Mouse (Mus musculus): Measurements from ENCODE around the gene Brip1.

The Brip1 gene

DNA sequence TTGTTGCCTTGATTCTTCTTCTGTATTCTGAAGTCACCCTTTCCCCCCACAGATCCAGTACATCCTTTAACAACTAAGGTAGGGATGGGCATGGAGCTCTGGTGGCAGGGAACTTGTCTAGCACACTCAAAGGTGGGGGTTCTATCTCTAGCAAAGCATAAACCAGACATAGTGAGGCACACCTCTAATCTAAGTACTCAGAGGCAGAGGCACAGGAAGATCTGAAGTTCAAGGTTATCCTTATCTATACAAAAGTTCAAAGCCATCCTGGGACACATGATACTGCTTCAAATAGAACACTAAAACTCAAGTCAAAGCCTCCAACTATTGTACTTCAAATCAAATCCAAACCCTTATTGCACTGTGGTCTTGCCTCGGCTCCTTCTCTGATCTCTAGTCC, 85.0 kb downstream of the Brip1 start:
- no peak for DNase-seq (ENCODE audit: extremely low spot score, low spot score)

DNA sequence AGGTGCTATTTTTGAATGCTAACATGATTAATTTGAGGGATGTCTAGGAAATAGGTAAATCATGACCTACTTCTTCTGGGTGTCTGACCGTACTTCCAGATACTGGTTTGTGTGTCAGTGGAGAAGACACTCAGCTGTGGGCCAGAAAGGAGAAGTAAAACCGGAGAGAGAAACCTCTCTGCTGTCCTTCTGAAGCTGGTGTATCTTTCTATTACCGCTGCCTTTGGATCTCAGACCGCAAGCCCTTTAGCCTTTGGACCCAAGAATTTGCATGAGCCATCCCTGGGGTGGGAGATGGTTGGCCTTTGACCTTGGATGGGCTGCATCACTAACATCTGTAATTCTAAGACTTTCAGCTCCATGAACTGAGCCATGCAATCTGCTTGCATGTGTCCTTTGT, 93.7 kb downstream of the Brip1 start:
- no peak for DNase-seq (ENCODE audit: extremely low spot score, low spot score)

DNA sequence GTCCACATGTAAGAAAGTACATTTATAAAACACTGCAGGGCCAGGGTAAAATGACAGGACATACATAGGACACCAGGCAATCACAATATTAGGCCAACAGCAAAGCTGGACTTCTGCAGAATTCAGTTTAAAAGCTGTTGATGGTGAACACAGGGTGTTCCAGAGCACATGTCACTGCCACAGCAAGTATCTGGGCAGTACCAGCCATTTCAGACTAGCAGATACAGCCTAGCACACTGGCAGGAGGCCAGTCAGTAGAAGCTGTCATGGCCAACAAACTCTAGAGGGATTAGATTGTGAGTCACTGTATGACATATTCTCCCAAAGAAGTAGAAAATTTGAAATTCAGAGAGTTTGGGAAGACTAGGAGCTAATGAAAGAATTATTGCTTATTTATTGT, 94.4 kb downstream of the Brip1 start:
- DNase-seq (ENCODE audit: extremely low spot score, low spot score): no peak

DNA sequence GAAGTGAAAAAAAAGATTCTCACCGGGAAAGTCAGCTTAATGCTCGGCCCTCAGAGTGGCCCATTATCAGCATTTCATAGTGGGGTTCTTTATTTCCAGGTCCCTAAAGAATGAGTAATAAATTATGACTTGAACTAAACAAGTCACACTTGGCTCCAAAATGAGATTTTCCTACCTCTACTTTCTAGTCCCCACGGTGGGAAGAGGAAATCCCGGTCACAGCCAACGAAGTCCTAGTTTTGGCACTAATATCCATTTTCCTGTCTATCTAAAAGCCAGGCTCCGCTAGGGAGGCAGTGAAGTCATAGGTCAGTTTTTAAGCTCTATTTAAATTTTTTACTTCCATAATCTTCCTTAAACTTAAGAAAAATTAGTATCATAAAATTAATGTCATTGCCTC, 99.8 kb downstream of the Brip1 start:
- DNase-seq (ENCODE audit: extremely low spot score, low spot score): no peak

DNA sequence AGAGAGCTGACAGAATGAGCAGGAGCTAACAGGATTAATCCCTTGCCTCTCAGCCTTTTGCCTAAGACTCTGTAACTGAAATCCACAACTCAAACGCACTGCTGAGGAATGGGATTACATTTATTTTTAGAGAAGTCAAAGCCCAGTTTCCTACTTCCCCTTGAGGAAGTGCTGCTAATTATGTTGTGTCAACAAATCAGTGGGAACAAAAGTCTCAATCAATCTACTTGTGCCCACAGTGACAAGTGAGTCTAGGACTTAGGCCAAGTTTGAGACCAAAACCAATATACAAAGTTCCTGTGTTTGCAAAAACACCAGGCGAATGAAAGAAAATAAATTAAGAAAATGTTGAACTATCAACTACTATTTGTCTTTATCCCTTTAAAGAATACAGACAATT, 101.7 kb downstream of the Brip1 start:
- DNase-seq (ENCODE audit: extremely low spot score, low spot score): no peak

DNA sequence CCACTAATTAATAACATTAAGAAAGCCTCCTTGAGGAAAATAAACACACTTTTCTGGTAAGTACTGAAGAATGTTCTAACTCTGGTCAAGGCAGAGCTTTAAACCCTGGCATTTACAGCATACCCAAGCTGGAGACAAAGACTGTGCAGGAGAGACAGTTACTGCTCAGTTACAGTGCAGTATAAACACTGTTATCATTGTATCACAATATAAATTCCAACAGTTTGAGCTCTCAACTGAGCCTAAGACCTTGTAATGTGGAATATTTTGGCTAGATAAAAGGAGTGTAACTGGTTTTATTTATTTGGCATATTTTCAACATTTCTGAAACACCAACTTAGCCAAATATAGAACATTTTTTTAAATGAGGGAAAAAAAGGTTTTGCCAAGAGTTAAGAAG, 112.2 kb downstream of the Brip1 start:
- no peak for DNase-seq (ENCODE audit: extremely low spot score, low spot score)

DNA sequence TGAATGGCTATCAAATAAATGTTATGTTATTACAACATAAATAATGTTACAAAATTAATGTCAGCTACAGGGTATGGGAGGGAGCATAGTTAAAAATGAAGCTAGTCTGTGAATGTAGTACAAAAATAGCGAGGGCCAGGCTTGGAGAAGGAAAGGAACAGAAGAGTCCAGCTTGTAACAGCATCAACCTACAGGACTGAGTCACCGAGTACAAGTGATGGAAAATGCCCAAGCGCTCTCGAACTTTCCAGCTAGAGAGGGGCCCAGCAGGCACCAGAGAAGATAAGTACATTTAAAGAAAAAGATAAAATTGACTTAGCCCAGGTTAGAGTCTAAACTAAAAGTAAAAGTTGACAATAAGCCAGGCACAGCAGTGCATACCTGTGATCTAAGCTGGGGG, 116.5 kb downstream of the Brip1 start:
- no peak for DNase-seq (ENCODE audit: extremely low spot score, low spot score)

DNA sequence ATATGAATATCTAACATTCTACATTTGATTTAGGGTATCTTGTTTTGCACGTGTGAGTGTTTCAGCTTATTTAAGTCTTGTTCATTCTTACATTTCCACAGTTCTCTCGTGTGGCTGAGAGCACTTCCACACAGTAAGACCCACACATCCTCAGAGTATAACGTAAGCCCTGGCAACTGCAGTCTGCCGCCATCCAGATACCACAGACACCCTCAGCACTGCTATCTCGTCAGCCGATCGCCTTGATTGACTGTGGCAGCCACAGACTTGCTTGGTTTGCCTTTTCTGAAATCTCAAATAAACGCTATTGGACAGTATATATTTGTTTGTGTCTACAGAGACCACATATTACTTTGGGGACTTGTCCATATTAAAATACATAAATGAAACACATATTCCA, 123.0 kb downstream of the Brip1 start:
- DNase-seq (ENCODE audit: extremely low spot score, low spot score): no peak

DNA sequence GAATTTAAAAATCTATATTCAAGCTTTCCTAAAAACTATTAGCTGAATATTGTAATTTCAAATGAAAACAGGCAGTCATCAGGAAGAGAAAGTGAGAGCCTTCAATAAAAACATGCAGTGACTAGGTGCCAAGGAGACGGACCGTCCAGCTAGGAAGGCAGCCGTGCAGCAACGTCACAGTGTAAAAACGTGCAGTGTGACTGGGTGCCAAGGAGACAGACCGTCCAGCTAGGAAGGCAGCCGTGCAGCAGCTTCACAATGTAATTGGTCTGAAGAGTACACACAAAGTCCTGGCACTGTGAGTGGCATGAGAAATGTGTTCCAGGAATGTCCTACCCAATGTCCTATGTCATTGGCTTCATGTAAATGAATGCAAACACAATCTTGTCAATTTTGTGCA, 124.0 kb downstream of the Brip1 start:
- DNase-seq (ENCODE audit: extremely low spot score, low spot score): no peak

DNA sequence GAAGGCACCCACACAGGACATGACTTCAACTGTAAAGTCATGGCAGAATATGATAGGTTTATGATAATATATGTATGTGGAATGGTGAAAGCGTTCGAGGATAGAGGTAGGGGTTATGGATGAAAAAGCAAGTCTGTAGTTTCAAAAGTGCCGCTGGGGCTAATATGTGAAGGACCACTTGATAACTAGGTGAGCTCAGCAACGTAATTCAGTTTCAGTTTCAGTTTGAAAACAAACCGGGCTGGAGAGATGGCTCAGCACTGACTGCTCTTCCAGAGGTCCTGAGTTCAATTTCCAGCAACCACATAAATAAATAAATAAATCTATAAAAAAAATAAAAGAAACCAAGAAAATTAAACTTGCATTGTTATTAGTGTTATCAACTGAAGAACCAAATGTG, 124.6 kb downstream of the Brip1 start:
- DNase-seq (ENCODE audit: extremely low spot score, low spot score): no peak

DNA sequence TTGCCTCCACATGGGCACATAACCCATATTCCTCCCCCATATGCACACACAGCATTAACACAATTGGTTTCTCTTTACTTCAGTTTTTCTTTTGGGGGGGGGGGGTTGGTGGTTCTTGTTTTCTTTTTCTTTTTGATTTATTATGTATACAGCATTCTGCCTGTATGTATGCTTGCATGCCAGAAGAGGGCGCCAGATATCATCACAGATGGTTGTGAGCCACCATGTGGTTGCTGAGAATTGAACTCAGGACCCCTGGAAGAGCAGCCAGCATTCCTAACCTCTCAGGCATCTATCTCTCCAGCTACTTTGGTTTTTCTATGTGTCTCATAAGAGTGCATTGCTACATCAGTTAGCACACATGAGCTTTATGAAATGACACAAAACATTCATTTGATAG, 125.6 kb downstream of the Brip1 start:
- DNase-seq (ENCODE audit: extremely low spot score, low spot score): no peak

DNA sequence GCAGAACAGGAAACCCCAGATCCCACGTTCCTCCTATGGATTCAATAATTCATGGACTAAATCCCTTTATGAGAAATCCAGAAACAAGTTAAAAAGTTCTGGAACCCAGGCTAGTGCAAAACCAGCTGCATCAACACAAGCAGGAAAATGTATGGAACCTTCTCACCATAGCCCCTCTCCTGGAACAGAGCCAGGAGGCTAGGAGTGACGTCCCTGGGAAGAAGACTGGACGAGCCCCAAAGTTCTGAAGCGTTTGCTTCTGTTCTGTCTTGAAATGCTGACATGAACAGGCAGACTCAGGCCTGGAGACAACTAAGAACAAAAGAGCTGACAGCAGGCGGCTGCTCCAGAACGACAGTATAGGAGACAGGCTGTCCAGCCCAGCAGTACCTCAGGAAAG, 132.3 kb downstream of the Brip1 start:
- DNase-seq (ENCODE audit: extremely low spot score, low spot score): no peak

DNA sequence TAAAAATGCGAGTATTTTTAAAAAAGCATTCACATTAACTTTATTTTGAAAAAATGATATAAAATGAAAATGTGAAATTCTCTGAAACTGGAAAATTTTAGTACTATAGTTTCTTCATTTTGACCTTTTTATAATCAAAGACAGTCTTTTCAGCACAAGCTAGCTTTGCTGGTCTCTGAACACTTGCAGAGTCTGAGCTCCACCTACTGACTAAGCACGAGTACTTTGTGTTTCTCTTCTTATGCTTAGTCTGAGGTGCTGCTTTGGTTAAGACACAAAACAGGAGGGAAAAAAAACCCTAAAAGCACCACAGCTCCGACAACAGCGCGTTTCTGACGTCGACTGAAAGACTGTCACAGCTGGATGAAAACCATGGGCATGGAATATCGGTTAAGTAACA, 133.8 kb downstream of the Brip1 start:
- no peak for DNase-seq (ENCODE audit: extremely low spot score, low spot score)

DNA sequence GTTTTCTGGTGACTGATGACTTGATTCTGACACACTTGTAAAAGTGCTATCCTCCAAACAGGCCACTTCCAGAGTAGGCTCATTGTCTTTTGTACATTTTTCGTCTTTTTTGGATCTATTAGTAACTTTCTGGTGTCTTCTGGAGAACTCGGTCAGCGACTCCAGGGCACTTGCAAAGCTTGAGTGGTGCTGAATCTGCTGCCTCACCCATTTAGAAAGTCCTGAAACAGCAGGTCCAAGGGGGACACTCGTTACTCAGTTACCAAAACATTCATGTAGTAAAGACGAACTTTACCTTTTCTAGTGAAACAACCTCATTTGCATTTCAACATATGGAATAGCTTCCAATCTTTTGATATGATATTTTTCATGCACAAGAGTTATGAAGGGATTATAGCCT, 136.1 kb downstream of the Brip1 start:
- DNase-seq (ENCODE audit: extremely low spot score, low spot score): no peak

DNA sequence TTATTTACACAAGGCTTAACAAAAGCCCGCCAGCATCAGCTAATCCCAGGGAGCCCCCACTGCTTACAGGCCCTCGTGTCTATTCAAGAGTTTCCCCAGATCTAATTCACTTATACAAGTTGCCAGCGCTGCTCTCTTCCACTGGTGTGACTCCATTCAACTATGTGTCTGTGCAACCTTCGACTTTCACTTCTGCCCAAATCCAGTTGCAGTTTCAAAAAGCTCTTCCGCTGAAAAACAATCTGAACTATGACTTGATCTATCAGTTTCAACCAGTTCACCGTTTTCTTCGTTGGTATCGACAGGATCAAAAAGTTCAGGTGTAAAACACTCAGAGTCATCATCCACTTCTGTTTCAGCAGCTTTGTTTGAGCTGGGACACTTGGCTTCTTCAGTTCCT, 139.8 kb downstream of the Brip1 start:
- DNase-seq (ENCODE audit: extremely low spot score, low spot score): no peak

DNA sequence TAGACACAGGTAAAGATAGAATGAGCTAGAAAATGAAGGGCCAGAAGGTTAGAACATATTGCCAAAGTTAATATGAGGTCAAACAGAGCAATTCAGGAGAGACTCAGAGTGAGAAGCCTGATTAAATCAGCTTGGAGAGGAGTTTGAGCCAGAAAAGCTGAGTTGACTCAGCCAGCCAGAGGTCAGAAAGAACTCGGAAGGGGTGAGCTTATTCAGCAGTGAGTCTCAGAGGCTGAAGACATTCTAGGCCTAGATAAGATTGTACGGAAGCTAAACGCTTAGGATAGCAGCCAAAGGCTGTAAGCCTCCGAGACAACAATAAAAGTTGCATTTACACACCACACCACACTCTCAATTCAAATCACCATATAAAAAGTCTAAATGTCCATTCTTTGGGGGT, 141.9 kb downstream of the Brip1 start:
- no peak for DNase-seq (ENCODE audit: extremely low spot score, low spot score)

DNA sequence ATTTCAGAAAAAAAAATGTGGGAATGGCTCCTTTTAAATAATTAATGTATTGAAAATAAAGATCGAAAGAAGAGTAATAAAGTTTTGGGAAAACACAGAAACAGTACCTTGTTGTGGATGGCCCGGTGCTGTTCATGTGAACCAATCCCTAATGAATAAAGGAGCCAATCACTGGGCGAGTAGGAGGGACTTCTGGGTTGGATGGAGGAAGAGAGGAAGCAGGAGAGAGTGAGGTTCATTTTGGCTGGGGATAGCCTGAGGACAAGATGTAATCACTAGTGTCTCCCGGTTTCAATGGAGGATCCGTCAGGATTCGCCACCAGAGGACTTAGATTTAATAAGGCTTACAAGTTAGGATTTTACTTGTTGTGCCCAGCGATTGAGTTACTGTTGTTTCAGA, 145.2 kb downstream of the Brip1 start:
- DNase-seq (ENCODE audit: extremely low spot score, low spot score): no peak

DNA sequence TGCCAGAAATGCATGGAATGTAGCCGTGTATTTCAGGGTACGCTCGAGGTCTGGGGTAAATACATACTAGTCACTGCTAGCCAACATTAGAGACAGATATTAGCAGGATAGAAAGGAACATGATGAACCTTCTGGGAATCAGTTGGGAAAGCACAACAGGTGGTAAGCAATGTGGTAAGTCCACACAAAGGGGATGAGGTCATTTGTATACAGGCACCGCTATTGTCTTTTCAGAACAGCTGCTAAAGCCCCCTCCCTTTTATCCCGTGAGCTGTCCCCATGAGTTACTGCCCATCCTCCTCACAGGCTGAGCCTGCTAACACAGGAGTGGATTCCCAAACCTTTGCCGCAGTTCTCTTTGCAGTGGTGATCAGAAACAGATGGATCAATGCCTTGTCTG, 149.6 kb downstream of the Brip1 start:
- peak; percentile 61 for DNase-seq (ENCODE audit: extremely low spot score, low spot score)

DNA sequence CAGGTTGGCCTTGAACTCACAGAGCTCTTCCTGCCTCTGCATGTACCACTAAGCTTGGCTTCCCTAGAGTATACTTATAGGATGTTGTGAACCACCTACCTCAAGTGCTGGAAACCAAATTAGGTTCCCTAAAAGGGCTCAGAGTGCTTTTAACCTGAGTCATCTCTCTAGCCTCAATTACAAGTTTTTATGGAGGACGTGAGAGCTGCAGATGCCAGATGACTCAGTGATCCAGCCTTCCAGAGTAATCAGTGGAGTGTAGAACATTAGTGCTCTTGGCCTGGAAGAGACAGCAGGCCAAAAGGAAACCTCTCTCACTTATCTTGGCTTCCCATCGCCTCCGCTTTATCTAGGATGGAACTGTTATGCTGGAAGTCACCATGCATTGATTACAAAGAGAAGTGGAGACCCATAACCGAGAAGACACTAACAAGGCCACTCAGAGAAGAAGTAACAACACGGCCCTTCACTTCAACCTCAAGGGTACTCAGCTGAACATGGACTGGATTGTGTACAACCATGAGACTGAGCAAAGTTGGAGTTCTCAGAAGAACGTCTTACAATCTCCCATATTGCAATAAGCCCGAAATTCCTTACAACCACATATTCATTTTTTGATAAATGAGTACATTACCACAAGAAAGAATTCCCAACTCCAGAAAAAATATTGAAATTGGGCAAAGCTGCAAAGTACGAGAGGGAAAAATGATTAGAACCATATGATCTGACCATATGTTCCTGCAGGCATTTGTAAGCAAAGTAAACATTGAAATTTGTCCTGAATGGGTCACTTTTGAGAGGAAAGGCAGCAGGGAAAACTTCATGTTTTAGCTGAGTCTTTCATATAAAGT, 150.3 kb downstream of the Brip1 start:
- no peak for DNase-seq (ENCODE audit: extremely low spot score, low spot score)

DNA sequence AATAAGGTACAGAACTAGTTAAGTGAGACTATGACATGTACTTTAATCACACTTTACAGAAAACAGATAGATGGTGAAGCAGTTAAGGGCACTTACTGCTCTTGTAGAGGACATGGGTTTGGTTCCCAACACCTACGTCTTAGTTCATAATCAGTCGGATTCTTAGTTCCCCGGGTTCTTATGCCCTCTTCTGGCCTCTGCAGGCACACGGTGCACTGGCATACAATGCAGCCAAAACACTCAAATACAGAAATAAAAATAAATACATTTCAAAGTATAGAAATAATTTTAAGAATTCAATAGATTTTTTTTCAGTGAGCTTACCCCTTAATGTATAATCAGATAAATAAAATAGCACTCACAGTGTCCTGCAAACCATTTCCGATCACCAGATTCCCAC, 161.0 kb downstream of the Brip1 start:
- no peak for DNase-seq (ENCODE audit: extremely low spot score, low spot score)

DNA sequence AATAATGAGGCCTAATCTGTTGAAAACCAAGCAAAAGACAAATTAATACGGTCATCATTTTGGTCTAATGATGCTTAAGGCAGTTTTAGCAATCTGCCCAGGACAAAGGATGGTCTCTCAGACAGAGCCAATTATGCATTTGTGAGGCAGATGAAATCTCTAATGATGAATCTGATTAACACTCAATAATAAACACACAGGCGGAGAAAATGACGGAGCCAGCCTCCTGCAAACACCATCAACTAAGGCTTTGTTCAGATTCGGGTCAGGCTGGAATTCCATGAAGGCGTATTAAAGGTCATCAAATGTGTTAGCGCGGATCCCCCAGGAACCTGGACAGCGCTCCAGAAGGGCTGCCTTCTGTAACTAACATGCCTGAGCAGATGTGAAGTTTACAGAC, 161.6 kb downstream of the Brip1 start:
- no peak for DNase-seq (ENCODE audit: extremely low spot score, low spot score)

DNA sequence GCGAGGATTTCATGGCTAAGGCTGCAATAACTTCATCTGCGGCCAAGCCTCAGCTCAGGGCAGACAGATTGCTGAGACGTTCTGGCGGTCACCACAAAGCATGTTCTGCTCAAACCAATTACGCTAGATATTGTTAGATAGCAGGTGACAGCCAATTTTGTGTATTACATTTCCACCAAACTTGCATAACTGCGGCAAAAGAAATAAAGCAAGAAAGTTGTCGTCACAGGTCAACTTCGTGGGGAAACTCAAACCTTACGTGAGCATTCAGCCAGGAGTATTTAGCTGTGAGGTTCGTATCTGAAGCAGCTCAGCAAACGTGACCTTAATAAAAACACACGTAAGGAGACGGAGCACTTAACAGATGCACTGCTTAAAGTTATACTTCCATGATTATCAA, 162.3 kb downstream of the Brip1 start:
- DNase-seq (ENCODE audit: extremely low spot score, low spot score): no peak

DNA sequence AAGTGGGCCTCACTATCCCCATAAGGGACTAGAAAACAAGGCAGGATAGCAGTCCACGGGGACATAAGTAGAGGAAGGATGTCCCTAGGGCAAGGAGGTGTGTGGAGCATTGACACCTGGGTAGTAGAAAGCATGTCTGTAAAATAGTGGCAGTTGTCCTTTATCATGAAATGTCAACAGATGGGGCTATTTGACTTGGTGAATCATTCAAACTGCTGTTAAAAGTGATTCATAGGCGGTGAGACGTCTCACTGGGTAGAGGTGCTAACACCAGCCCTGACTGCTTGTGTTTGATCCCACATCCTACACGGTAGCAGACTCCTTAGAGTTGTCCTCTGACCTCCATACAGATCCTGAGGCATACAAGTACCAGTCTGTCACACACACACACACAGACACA, 168.1 kb downstream of the Brip1 start:
- DNase-seq (ENCODE audit: extremely low spot score, low spot score): no peak

DNA sequence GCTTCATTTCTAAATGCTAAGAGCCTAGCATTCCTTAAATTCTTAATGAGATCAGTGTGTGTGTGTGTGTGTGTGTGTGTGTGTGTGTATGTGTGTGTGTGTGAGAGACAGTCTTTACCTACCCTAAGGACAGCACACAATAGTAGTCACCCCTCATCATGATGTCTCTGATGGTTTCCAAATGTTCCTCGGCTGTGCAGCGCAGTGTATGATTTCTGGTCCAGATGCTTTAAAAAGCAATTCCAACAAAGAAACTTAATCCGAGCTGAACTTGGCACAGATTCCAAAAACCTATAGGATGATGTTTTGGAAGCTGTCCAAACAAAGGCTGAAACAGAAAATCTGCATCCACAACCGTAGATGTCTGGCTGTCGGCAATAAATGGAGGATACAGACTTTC, 173.0 kb downstream of the Brip1 start:
- DNase-seq (ENCODE audit: extremely low spot score, low spot score): no peak
